Mouse (Mus musculus) ES-CJ7 (cell line): ENCODE data around the gene Rhof.

Experiments used
- DNase-seq: peaks from one replicate; pipeline ENCODE4 v3.0.0; 2011; ENCODE audit warnings: low read depth, low spot score

Rhof gene

GRCm38 (mm10) chr5:123148073-123148722, 15.7 kb upstream of the Rhof start:
- no peak for DNase-seq

DNA sequence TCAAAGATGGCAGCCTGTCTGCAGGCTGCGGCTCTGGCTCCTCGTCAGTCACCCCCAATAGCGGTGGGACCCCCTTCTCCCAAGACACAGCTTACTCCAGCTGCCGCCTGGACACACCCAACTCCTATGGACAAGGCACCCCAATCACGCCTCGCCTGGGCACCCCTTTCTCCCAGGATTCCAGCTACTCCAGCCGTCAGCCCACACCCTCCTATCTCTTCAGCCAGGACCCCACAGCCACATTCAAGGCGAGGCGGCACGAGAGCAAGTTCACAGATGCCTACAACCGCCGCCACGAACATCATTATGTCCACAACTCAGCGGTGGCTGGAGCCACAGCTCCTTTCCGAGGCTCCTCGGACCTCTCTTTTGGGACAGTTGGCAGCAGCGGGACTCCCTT, 15.1 kb upstream of the Rhof start:
- no peak for DNase-seq

DNA sequence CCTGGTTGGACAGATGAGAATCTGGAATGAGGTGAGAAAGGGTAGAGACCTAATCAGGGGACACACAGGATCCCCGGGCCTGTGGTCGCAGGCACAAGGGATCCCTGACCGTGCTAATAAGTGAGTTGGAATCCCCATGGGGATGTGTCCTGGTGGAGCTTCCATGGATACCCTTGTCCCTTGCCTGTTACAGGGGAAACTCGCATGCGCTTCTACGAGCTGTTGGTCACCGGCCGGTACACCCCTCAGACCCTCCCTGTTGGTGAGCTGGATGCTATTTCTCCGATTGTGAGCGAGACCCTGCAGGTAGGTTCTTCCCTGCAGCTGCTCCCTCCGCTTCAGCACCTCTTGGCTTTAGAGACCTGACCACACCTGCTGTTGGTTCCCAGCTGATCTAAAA, 13.9 kb upstream of the Rhof start:
- no peak for DNase-seq

DNA sequence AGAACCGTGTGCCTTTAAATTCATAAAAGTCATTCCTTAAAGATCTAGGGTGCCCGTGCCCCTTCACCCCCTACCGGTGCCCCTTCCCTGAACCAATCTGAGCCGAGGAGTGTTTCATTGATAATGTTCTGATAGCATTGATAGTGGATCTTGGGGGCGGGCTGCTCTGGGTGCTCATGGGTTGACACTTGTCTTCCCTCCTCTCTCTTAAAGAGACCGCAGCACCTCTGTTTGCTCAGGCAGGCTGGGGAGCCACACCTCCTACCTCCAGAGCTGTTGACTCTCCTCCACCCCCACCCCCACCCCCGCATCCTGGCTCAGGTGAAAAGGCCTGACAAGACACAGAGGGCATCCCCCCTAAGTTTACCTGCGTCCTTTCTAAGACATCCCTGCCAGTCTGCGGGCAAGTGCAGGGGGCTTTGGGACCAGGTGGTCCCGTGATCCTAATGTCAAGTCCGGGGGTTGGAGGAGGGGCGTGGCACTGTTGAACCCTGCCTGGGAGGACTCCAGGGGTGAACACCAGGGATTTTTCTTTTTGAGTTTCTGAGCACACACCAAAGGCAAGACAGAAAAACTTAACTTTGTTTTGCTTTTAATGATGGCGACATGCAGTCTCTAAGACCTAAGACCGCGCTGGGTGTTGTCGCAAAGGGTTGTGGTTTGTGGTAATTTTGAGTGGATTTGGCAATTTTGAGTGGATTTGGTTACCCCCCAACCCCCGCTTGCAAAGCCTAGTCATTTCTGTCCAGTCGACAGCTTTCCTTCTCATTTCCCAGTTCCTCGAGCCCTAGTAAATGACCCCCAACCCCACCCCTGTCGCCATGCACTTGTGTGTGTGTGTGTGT, 12.5 kb upstream of the Rhof start:
- DNase-seq = peak; percentile 44

DNA sequence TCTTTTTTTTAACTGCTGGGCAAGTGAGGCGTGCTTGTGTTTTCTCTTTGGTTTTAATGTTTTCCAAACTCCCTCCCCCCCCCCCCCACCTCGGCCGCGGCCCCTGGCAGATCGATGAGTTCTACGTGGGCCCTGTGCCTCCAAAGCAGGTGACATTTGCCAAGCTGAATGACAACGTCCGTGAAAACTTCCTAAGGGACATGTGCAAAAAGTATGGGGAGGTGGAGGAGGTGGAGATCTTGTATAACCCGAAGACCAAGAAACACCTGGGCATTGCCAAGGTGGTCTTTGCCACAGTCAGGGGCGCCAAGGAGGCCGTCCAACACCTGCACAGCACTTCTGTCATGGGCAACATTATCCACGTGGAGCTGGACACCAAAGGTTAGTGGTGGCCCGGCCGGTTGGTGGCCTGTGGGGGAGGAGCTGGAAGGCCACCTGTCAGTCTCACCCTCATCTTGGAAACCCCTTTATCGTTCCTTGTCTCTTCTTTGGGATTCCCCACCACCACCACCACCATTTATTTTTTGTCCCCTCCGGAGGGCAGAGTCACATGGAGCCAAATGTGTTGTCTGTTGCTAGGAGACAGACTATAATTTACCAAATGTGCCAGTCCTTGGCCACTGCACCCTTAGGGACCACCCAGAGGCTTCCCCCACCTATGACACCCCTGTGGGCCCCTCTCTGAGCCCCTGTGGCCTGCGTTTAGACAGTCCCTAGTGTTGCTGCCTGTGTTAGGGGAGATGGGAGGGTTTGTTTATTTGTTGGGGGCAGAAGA, 11.7 kb upstream of the Rhof start:
- no peak for DNase-seq

DNA sequence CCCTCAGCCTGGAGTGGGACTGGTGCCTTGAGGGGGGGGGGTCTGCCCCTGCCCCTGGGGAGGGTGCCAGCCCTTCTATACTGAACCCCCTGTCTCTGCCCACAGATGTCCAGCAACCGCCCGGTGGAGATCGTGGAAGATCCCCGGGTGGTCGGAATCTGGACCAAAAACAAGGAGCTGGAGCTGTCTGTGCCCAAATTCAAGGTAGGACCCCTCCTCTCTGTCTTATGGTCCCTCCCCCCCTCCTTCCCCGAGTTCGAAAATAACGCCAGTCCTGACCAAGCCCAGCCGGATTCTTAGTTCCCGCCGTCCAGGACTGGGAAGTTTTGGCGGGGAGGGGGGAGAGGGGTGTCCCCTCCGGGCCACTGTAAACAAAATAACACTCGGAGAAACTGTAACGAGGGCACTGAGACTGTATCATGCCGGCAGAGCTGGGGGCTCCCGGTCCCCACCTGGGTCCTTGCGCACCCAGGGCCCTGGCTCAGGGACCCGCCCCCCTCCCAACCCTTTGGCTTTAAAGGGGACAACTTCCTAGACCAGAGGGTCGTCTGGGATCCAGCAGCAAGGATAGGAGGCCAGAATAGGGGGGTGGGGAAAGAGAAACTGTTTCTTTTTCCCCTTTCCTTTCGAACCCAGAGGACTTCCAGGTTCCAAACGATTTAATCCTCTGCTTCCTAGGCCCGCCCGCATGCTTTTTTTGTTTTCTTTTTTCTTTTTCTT, 10.9 kb upstream of the Rhof start:
- peak; percentile 49 for DNase-seq

DNA sequence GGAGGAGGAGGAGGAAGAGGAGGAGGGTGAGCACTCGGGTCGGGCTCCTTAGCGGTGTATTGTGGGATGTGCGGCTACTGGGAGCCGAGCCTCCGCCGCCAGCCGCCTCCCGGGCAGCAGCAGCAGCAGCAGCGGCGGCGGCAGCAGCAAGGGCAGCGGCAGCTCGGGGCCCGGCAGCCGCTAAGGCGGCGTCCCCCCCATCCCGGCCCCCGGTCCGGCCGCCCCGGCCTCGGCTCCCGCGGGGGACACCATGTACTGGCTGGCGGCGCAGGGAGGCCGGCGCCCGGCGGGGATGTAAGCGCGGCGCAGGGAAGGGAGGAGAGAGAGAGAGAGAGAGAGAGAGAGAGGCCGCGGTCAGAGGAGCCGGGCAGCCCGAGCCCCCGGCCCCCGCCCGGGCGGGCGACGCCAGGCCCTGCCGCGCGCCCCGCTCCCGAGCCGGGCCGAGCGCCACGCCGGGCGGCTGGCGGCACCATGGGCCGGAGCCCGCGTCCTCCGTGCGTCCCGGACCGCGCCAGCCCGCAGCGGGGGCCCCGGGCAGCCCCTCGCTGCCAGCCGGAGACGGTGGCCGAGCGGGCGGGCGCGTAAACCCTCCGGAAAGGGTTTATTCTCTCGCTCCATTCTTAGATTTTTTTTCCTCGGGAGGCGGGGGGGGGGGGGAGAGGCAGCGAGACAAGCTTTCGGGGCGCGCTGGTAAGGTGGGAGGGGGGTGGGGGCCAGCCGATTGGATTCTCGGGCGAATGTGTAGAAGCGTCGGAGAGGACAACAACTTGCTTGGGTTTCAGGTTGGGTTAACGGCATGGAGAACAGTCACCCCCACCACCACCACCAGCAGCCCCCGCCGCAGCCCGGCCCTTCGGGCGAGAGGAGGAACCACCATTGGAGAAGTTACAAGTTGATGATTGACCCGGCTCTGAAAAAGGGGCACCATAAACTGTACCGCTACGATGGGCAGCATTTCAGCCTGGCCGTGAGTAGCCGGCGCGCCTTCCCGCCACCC, 10.0 kb upstream of the Rhof start, which contains the start of gene Setd1b:
Gene Setd1b, plus strand, starts transcription at position 33 of the 997 bp plus-strand sequence.
- peak; percentile 59 for DNase-seq

DNA sequence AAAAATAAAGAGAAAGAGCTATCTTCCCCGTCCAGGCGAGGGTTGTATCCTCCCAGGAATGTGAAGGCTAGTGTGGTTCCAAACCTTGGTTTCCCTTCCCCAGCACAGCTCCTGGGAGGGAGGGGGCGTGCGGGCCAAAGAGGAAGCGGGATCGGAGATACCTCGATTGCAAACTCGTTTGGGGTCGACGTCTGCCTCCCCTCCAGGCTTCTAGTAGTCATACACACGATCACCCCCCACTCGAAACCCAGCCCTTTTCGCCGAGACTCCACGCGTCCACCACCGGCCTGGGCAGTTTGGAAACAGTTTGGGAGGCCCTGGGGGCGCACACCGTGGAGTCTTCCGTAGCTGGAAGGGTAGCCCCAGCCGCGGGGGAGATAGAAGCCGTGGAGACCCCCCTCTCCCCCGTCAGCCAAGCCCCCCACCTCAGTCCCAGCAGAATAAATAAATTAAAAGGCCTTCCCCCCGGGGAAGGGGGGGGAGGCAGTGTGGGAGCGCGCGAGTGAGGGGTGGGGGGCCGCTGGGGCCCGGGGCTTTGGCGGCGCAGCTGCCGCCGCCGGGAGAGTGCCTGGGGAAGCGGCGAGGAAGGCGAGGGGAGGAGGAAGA, 9.2 kb upstream of the Rhof start:
- DNase-seq = peak; percentile 72

- peak; percentile 86 for DNase-seq
Measured at GRCm38 (mm10) chr5:123140694-123141554, 8.4 kb upstream of the Rhof start.

- DNase-seq = peak; percentile 58
Measured at GRCm38 (mm10) chr5:123139722-123140627, 7.5 kb upstream of the Rhof start.

DNA sequence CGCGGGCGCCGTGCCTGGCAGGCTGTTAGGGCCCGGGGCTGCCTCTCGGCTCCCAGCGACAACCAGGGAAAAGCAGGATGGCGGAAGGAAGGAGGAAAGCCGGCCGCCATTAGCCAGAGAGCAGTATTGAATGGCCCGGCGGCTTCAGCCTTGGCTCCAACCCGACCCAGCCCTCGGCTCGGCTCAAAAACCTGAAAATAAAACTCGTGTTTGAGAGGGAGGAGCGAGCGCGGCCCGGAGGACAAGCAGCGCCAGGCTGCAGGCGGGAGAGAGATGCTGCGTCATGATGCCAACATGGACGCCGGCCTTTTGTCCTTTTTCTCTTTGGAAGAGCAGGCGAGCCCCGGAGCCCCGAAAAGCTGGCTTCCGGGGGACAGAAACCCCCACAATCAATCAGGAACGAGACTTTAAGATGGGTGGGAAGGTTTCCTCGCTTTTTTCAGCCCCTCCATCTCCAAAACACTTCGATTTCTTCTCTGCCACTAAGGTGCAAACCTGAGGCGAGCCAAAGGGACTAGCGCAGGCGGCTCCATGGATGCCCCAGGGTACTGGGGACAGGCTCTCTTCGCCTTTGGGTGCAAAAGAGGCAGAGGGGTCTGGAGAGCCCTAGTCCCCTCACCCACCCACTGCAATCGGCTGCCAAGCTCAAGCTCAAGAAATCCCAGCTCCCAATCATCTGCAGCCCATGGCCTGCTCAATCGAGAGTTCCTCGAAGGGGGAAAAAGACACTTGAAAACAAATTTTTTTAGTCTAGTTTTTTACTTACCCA, 6.6 kb upstream of the Rhof start:
- DNase-seq = peak; percentile 67

DNA sequence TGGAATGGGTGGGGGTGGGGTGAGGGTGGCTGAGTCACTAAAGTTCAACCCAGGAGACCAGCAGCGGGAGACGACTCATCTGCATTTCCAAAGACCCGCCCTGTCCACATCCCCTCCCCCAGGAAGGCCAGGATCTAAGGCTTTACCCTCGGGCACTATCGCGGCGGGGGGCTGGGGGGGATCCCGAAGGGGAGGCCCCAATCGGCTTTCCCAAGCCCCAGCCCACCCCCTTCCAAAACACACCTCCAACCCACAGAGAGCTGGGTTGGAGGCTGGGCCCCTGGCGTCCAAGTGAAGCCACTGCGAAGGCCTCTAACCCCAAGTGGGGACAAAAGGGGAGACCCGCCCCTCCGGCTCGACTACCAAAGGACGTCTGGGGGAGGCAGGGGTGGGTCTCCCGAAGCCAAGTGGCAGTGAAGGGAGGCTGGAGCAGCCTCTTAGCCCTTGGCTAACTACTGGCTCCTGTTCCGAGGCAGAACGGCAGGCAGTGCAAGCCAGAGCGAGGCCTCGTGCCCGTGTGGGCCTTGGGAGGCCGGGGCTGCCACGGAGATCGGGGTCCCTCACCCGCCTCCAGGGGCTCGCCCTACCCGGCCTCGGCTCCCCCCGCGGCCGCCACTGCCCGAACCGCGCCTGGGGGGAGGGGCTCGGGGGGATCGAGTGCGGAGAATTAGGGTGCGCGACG, 5.9 kb upstream of the Rhof start:
- peak; percentile 99 for DNase-seq

DNA sequence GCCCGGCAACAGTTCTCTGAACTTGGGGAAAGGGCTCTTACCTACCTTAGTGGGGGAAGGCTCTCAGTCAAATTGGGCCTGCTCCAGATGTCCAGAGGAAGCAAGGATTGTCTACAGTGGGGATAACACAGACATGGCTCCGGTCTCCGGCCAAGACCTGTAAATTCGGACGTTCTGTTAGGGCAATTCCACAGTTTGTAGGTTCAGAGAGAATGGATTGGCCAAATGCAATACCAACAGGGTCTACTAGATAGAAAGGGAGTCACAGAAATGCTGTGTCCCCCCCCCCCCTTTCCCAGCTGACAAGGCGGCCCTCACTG, 5.4 kb upstream of the Rhof start:
- no peak for DNase-seq

DNA sequence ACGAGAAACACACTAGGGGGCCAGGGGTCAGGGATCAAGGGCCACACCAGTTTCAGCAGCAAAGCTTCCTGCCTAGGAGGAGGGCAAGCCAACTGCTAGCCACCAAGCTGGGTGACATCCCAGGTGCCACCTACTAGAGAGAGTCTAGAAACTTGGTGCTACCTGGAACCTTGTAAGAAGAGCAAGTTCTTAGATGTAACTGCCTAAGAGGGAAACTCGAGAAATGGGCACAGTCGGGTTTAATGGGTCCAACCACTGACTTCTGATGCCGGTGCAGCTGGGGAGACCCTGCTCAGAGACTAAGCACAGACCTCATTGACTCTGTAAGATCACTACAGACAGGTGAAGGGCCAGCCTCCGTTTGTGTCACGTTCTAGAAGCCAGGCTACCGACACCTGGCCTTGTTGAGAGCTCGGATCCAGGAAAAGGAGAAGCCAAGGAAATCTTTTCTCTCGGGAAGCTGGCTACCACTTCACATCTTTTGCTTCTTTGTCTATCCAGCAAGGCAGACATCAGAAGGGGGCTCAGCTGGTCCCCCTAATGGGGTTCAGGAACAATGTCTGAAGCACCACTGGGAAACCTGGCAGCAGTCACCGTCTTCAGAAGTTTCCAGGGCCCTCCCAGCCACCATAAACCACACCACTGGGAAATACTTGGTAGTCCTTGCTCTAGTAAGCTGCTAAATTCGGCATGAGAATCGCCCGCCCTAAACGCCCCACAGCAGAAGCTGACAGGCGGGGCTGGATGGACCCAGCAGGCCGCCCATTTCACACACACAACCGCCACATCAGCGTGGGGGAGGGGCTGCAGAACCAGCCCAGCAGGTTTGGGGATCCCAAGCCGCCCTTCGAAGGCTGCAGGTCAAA, 4.8 kb upstream of the Rhof start:
- peak; percentile 92 for DNase-seq

GRCm38 (mm10) chr5:123136361-123137043, 4.0 kb upstream of the Rhof start:
- peak; percentile 92 for DNase-seq
